Mouse (Mus musculus) hindbrain, embryonic 11.5 days (tissue): ENCODE measurements around the gene Lctl. TPM values are rescaled to one million over a fixed set of nuclear protein-coding genes. Genes with fewer than 3 reads are reported as not detected.
"Not testable (repeated sequence)": the region's sequence is repeated elsewhere in the genome, so short reads cannot be mapped to it uniquely, and the experiment has no call there.

Source experiments
- ATAC-seq: fragments of 200-750 bp; cut with Nextera tagmentation; 2 replicates; pipeline ENCODE4 v1.8.0; 2017; ENCODE audit warnings: mild to moderate bottlenecking, moderate TSS enrichment, moderate library complexity; ENCODE audit not compliant: low FRiP score
- DNase-seq: peaks from one replicate; pipeline ENCODE4 v3.0.0-alpha.2; 2015; ENCODE audit warnings: low spot score
- H3K27ac ChIP-seq: fragments of 300-500 bp; sonication (generic); 2 replicates; pipeline ENCODE4 v1.5.1; 2014; ENCODE audit warnings: mild to moderate bottlenecking, low read depth, low read length
- H3K27me3 ChIP-seq: fragments of 300-500 bp; sonication (generic); 2 replicates; pipeline ENCODE4 v1.6.1; 2014; ENCODE audit warnings: mild to moderate bottlenecking, low read length, moderate library complexity, mixed read lengths; ENCODE audit not compliant: control insufficient read depth, insufficient read depth
- H3K36me3 ChIP-seq: fragments of 300-500 bp; sonication (generic); 2 replicates; pipeline ENCODE4 v1.6.1; 2014; ENCODE audit warnings: mild to moderate bottlenecking, low read length, moderate library complexity, mixed read lengths; ENCODE audit not compliant: control insufficient read depth, insufficient read depth
- H3K4me1 ChIP-seq: fragments of 300-500 bp; sonication (generic); replicated peaks from 2 replicates; pipeline ENCODE4 v1.6.1; 2014; ENCODE audit warnings: low read length, mixed read lengths; ENCODE audit not compliant: control insufficient read depth, insufficient read depth
- H3K4me2 ChIP-seq: fragments of 300-500 bp; sonication (generic); replicated peaks from 2 replicates; pipeline ENCODE4 v1.6.1; 2014; ENCODE audit warnings: mild to moderate bottlenecking, low read depth, low read length
- H3K4me3 ChIP-seq: fragments of 300-500 bp; sonication (generic); 2 replicates; pipeline ENCODE4 v1.5.1; 2014; ENCODE audit warnings: low read depth, low read length
- H3K9ac ChIP-seq: fragments of 300-500 bp; sonication (generic); 2 replicates; pipeline ENCODE4 v1.6.1; 2014; ENCODE audit warnings: low read depth, low read length
- H3K9me3 ChIP-seq: fragments of 300-500 bp; sonication (generic); 2 replicates; pipeline ENCODE4 v1.6.1; 2016; ENCODE audit warnings: low read length; ENCODE audit not compliant: control insufficient read depth
- WGBS: fragments of 180-500 bp; shearing (Covaris S2); extraction: QIAGEN DNeasy Blood & Tissue Kit; methylation state at CpG from one replicate; pipeline ENCODE4 v1.1.7; 2014; 5-methylcytosine and 5-hydroxymethylcytosine counted together
- polyA plus RNA-seq: library from polyadenylated mRNA; unstranded; fragments of >200 nt; fragmentation: Nextera tagmentation; extraction: Ambion mirVana; gene quantifications from 2 replicates; pipeline ENCODE4 v1.2.1, GENCODE M21; 2014

Gene Lctl
- polyA plus RNA-seq, 1 experiment from 2014 or later: not detected

DNA sequence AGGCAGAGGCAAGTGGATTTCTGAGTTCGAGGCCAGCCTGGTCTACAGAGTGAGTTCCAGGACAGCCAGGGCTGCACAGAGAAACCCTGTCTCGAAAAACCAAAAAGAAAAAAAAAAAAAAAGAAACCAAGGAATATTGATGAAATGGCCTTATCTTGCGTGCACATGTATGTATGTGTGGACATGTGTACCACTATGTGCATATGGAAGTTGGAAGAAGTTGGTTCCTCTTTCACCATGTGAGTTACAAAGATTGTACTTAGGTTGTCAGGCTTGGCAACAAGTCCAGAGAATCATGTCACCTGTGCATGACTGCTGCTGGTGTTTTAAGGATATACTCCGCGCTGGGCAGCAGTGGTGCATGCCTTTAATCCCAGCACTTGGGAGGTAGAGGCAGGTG, 66.3 kb downstream of the Lctl start:
- not testable (repeated sequence) for DNase-seq

DNA sequence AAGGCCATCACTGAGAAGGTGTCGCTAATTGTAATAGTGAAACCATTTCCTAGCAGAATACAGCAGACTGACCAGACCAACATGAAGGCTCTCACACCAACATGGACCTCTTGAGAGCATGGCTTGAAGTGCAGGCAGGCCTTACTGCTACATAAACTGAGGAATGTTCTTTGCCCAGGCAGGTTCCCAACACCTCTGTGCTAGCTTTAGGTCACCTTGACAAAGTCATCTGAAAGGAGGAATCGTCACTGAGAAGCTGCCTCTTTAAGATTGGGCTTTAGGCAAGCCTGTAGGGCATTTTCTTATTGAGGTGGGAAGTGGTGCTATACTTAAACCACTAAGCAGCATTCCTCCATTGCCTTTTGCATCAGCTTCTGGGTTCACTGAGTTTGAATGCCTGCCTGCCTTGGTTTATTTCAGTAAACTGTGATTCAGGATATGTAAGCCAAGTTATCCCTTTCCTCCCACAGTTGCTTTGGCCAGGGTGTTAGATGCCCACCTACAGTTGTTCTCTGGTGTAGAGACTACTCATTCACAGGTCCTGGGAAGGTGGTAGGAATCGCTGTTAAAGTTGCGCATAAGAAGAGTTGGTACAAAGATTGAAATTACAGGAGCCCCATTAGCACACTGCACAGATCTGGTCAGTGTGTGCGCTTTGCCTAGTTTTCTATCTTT, 67.4 kb downstream of the Lctl start:
- no peaks in the 10 kb centered on the region for H3K27me3 ChIP-seq
- H3K9ac ChIP-seq: no peak overlapping the region
- ATAC-seq (no peak), DNase-seq (no peak)
- WGBS: 94% methylated on average over 5 of the region's 5 CpGs
- no peak overlapping the region for H3K4me3 ChIP-seq
- H3K4me2 ChIP-seq: no peak overlapping the region
- H3K4me1 ChIP-seq: peaks cover 3% of the 10 kb centered on the region
- H3K9me3 ChIP-seq: no peaks in the 10 kb centered on the region
- H3K36me3 ChIP-seq: no peaks in the 10 kb centered on the region; the same call in 1 of the 2 replicates
- H3K27ac ChIP-seq: no peak overlapping the region

More for the DNA sequence above, 66.3 kb downstream of the Lctl start:
- H3K4me1 ChIP-seq, H3K4me3 ChIP-seq, ATAC-seq, H3K36me3 ChIP-seq, H3K9me3 ChIP-seq, H3K27ac ChIP-seq, H3K9ac ChIP-seq, H3K4me2 ChIP-seq, H3K27me3 ChIP-seq: not testable (repeated sequence)
- WGBS: 85% methylated on average over 5 of the region's 5 CpGs

Other genes starting within 250 kb of the Lctl start
- gene Smad6, start 95.1 kb upstream of the Lctl start, polyA plus RNA-seq: 5.5 and 7.1 TPM in 2 replicates
- gene Zwilch, start 56.0 kb downstream of the Lctl start, polyA plus RNA-seq: 27.0 and 27.9 TPM in 2 replicates
- 1,100 and 1,121 TPM in 2 replicates for gene Rpl4, start 56.2 kb downstream of the Lctl start, polyA plus RNA-seq
- gene Snapc5, start 62.1 kb downstream of the Lctl start, polyA plus RNA-seq: 33.4 and 37.4 TPM in 2 replicates
- gene Uchl4, start 118.1 kb downstream of the Lctl start, polyA plus RNA-seq: 4.0 and 5.2 TPM in 2 replicates
- 71.8 and 79.1 TPM in 2 replicates for gene Map2k1, start 136.5 kb downstream of the Lctl start, polyA plus RNA-seq
- 226 and 233 TPM in 2 replicates for gene Tipin, start 164.4 kb downstream of the Lctl start, polyA plus RNA-seq
- 21.7 and 25.7 TPM in 2 replicates for gene Dis3l, start 224.1 kb downstream of the Lctl start, polyA plus RNA-seq